In genomic region chr10:121309123-121309655, GRCm38 (mm10) we compare ENCODE assay signal across 8 mouse cellular contexts. TPM values are rescaled to one million over a fixed set of nuclear protein-coding genes. Genes with fewer than 3 reads are reported as not detected.
A peak's percentile ranks its signal among the peaks of the same experiment; 100 is the strongest.
DNase-seq lines count a peak whose midpoint lies in the region; ATAC-seq lines count a peak whose summit lies in the region.

No protein-coding gene starts in this region.

- H3K4me1 ChIP-seq in forebrain, embryonic 10.5 days = peaks cover 45% of the 10 kb centered on the region
- peaks cover 11% of the 10 kb centered on the region for H3K4me1 ChIP-seq in limb, embryonic 11.5 days (ENCODE audit: control insufficient read depth, insufficient read depth, low read length)
- H3K4me1 ChIP-seq in liver, embryonic 11.5 days (replicated peaks; ENCODE audit: control insufficient read depth, insufficient read depth, low read length) = peaks cover 5% of the 10 kb centered on the region; the same call in 1 of the 2 replicates

- peak overlapping the region; percentile 67; the same call in 1 of the 2 replicates for H3K4me3 ChIP-seq in forebrain, embryonic 10.5 days
- H3K4me3 ChIP-seq in limb, embryonic 11.5 days (ENCODE audit: low read depth, low read length) = no peak overlapping the region
- no peak overlapping the region for H3K4me3 ChIP-seq in liver, embryonic 11.5 days (ENCODE audit: low read depth, low read length)

- no peak overlapping the region; the same call in 1 of the 2 replicates for H3K4me2 ChIP-seq in limb, embryonic 11.5 days (ENCODE audit: low read depth, severe bottlenecking)
- no peak overlapping the region for H3K4me2 ChIP-seq in liver, embryonic 11.5 days

- no peaks in the 10 kb centered on the region for H3K9me3 ChIP-seq in forebrain, embryonic 10.5 days
- no peaks in the 10 kb centered on the region for H3K9me3 ChIP-seq in limb, embryonic 11.5 days (ENCODE audit: control insufficient read depth, low read length)
- no peaks in the 10 kb centered on the region for H3K9me3 ChIP-seq in liver, embryonic 11.5 days (ENCODE audit: control insufficient read depth, low read length)

- no peak overlapping the region for H3K27ac ChIP-seq in forebrain, embryonic 10.5 days
- no peak overlapping the region for H3K27ac ChIP-seq in limb, embryonic 11.5 days (replicated peaks; ENCODE audit: low read depth, low read length)
- no peak overlapping the region for H3K27ac ChIP-seq in liver, embryonic 11.5 days (ENCODE audit: low read depth, low read length)

- 18% methylated on average over 11 of the region's 11 CpGs for WGBS in forebrain, embryonic 10.5 days
- WGBS in limb, embryonic 11.5 days = 24% methylated on average over 11 of the region's 11 CpGs
- WGBS in liver, embryonic 11.5 days = 32% methylated on average over 11 of the region's 11 CpGs

- no peak for ATAC-seq in limb, embryonic 11.5 days (ENCODE audit: insufficient number of reproducible peaks, low FRiP score, low TSS enrichment, low read depth)
- no peak for ATAC-seq in frontal cortex, adult (ENCODE audit: low TSS enrichment)
- ATAC-seq in liver, embryonic 11.5 days (replicated peaks; ENCODE audit: low FRiP score) = no peak

- peak; percentile 34 for DNase-seq in adrenal gland, postnatal 10 days
- no peak for DNase-seq in adrenal gland, postnatal 4 days (ENCODE audit: low spot score in 2 of 2)
- DNase-seq in B cell, adult 2 months = peak; percentile 30 to 34
- DNase-seq in forebrain, embryonic 10.5 days (ENCODE audit: extremely low spot score, low spot score) = no peak
- peak; percentile 66 for DNase-seq in limb, embryonic 11.5 days (ENCODE audit: low spot score)
- no peak for DNase-seq in right cerebral cortex, postnatal 10 days (ENCODE audit: low spot score in 2 of 2)
- no peak for DNase-seq in liver, embryonic 11.5 days (ENCODE audit: low spot score)

- H3K36me3 ChIP-seq in forebrain, embryonic 10.5 days (replicated peaks) = no peaks in the 10 kb centered on the region
- H3K36me3 ChIP-seq in limb, embryonic 11.5 days (ENCODE audit: control insufficient read depth, insufficient read depth, low read length) = no peaks in the 10 kb centered on the region
- H3K36me3 ChIP-seq in liver, embryonic 11.5 days (ENCODE audit: control insufficient read depth, insufficient read depth, low read length) = no peaks in the 10 kb centered on the region

- peaks cover 82% of the 10 kb centered on the region for H3K27me3 ChIP-seq in forebrain, embryonic 10.5 days (ENCODE audit: poor library complexity, severe bottlenecking)
- peaks cover 41% of the 10 kb centered on the region for H3K27me3 ChIP-seq in limb, embryonic 11.5 days (ENCODE audit: control insufficient read depth, insufficient read depth, low read length)
- peaks cover 48% of the 10 kb centered on the region for H3K27me3 ChIP-seq in liver, embryonic 11.5 days (replicated peaks; ENCODE audit: control insufficient read depth, insufficient read depth, low read length)

- no peak overlapping the region for H3K9ac ChIP-seq in limb, embryonic 11.5 days (ENCODE audit: low read length)
- no peak overlapping the region for H3K9ac ChIP-seq in liver, embryonic 11.5 days (ENCODE audit: low read depth, low read length)

RNA-seq across cellular contexts. Expression of gene Tbc1d30, which starts 41.9 kb away (rescaled TPM):
- total RNA-seq in adrenal gland, postnatal 10 days (2021) = 1 to 10 TPM; 2.3 to 3.9 TPM
- 1 to 10 TPM; 3.8 to 7.1 TPM for total RNA-seq in adrenal gland, postnatal 4 days (2021)
- polyA plus RNA-seq in forebrain, embryonic 10.5 days (2016; fragmentation: Nextera tagmentation; extraction: Ambion mirVana) = 1.5 and 1.6 TPM in 2 replicates
- 0.45 and 0.95 TPM in 2 replicates for polyA plus RNA-seq in limb, embryonic 11.5 days (2014; fragmentation: Nextera tagmentation; extraction: Ambion mirVana)
- 0.27 and 0.78 TPM in 2 replicates for polyA plus RNA-seq in liver, embryonic 11.5 days (2014; fragmentation: Nextera tagmentation; extraction: Ambion mirVana)

RNA-seq across cellular contexts. Expression of gene Gns, which starts 55.7 kb away (rescaled TPM):
- total RNA-seq in adrenal gland, postnatal 10 days (2021) = 100 to 1,000 TPM; 115 to 120 TPM
- total RNA-seq in adrenal gland, postnatal 4 days (2021) = 100 to 1,000 TPM; 121 to 130 TPM
- 34.9 and 37.6 TPM in 2 replicates for polyA plus RNA-seq in forebrain, embryonic 10.5 days (2016; fragmentation: Nextera tagmentation; extraction: Ambion mirVana)
- 37.1 and 39.2 TPM in 2 replicates for polyA plus RNA-seq in limb, embryonic 11.5 days (2014; fragmentation: Nextera tagmentation; extraction: Ambion mirVana)
- 31.2 and 31.6 TPM in 2 replicates for polyA plus RNA-seq in liver, embryonic 11.5 days (2014; fragmentation: Nextera tagmentation; extraction: Ambion mirVana)

Comparison
In these comparisons a context has a peak if more than half of its experiments do, and no peak if none do; other contexts are left out.
1. DNase-seq: peak in adrenal gland, postnatal 10 days (single experiment), B cell, adult 2 months (2 of 2) and limb, embryonic 11.5 days (single experiment); none in adrenal gland, postnatal 4 days (0 of 2), forebrain, embryonic 10.5 days (single experiment), right cerebral cortex, postnatal 10 days (0 of 2) and liver, embryonic 11.5 days (single experiment).